ENCODE assay signal across 23 mouse cellular contexts in genomic region chr17:4272456-4272855, GRCm38 (mm10).
"Had no signal": no experiment of that assay in that cellular context is flagged by ENCODE, and none has a peak within 500 bp of the region (broad histone marks: within the 10 kb centered on the region; RNA-seq: fewer than 3 reads in every experiment).

No protein-coding gene starts in this region.

- H3K9ac ChIP-seq: limb, embryonic 12.5 days; limb, embryonic 15.5 days; liver, embryonic 14.5 days; midbrain, embryonic 12.5 days; midbrain, embryonic 15.5 days; neural tube, embryonic 12.5 days; neural tube, embryonic 15.5 days had no signal

- H3K27ac ChIP-seq: layer of hippocampus, adult 2 months; left cerebral cortex, adult 2 months; limb, embryonic 12.5 days; limb, embryonic 15.5 days; liver, embryonic 14.5 days; midbrain, embryonic 12.5 days; midbrain, embryonic 15.5 days; neural tube, embryonic 12.5 days; neural tube, embryonic 15.5 days; stomach, postnatal 0 days had no signal

- ATAC-seq: midbrain, embryonic 15.5 days had no signal

- H3K4me2 ChIP-seq: limb, embryonic 12.5 days; limb, embryonic 15.5 days; liver, embryonic 11.5 days; midbrain, embryonic 12.5 days; midbrain, embryonic 15.5 days; neural tube, embryonic 12.5 days; neural tube, embryonic 15.5 days had no signal

- DNase-seq: kidney, adult 11 months; kidney, adult 9 months; kidney, postnatal 14 days; layer of hippocampus, adult 9-11 months; layer of hippocampus, postnatal 36 days; left cerebral cortex, postnatal 4 days; right cerebral cortex, adult 18-20 months; right cerebral cortex, postnatal 14 days; right cerebral cortex, postnatal 4 days; thymus, adult 2 months; thymus, postnatal 14 days; thymus, postnatal 4 days had no signal

- H3K4me1 ChIP-seq: limb, embryonic 15.5 days; midbrain, embryonic 12.5 days had no signal

- H3K36me3 ChIP-seq: limb, embryonic 12.5 days; limb, embryonic 15.5 days; midbrain, embryonic 12.5 days; midbrain, embryonic 15.5 days; neural tube, embryonic 12.5 days; neural tube, embryonic 15.5 days had no signal

- H3K27me3 ChIP-seq: limb, embryonic 12.5 days; limb, embryonic 15.5 days; midbrain, embryonic 12.5 days; midbrain, embryonic 15.5 days; neural tube, embryonic 12.5 days; neural tube, embryonic 15.5 days had no signal

- H3K9me3 ChIP-seq: limb, embryonic 12.5 days; limb, embryonic 15.5 days; midbrain, embryonic 12.5 days; midbrain, embryonic 15.5 days; neural tube, embryonic 12.5 days; neural tube, embryonic 15.5 days had no signal

- H3K4me3 ChIP-seq: layer of hippocampus, adult 2 months; left cerebral cortex, adult 2 months; limb, embryonic 12.5 days; limb, embryonic 15.5 days; midbrain, embryonic 12.5 days; midbrain, embryonic 15.5 days; neural tube, embryonic 12.5 days; neural tube, embryonic 15.5 days had no signal
